Mouse (Mus musculus) forebrain, embryonic 12.5 days (tissue): ENCODE measurements around the gene Rbm4b. TPM values are rescaled to one million over a fixed set of nuclear protein-coding genes. Genes with fewer than 3 reads are reported as not detected.
A peak's percentile ranks its signal among the peaks of the same experiment; 100 is the strongest.

Experiments used
- ATAC-seq: fragments of 200-750 bp; cut with Nextera tagmentation; 2 replicates; pipeline ENCODE4 v1.8.0; 2017; ENCODE audit warnings: moderate TSS enrichment; ENCODE audit not compliant: low FRiP score
- H3K27ac ChIP-seq: fragments of 300-500 bp; sonication (generic); 2 replicates; pipeline ENCODE4 v1.5.1; 2016; ENCODE audit warnings: mild to moderate bottlenecking
- H3K27me3 ChIP-seq: fragments of 300-500 bp; sonication (generic); 2 replicates; pipeline ENCODE4 v1.6.1; 2016; ENCODE audit warnings: mild to moderate bottlenecking
- H3K36me3 ChIP-seq: fragments of 300-500 bp; sonication (generic); replicated peaks from 2 replicates; pipeline ENCODE4 v1.6.1; 2016; ENCODE audit warnings: mild to moderate bottlenecking
- H3K4me1 ChIP-seq: fragments of 300-500 bp; sonication (generic); 2 replicates; pipeline ENCODE4 v1.6.1; 2016
- H3K4me2 ChIP-seq: fragments of 300-500 bp; sonication (generic); 2 replicates; pipeline ENCODE4 v1.6.1; 2016; ENCODE audit warnings: mild to moderate bottlenecking, moderate library complexity
- H3K4me3 ChIP-seq: fragments of 300-500 bp; sonication (generic); replicated peaks from 2 replicates; pipeline ENCODE4 v1.5.1; 2016; ENCODE audit warnings: mild to moderate bottlenecking
- H3K9ac ChIP-seq: fragments of 300-500 bp; sonication (generic); 2 replicates; pipeline ENCODE4 v1.6.1; 2016; ENCODE audit warnings: mild to moderate bottlenecking
- H3K9me3 ChIP-seq: fragments of 300-500 bp; sonication (generic); 2 replicates; pipeline ENCODE4 v1.6.1; 2016
- WGBS: fragments of 180-500 bp; shearing (Covaris S2); methylation state at CpG from one replicate; pipeline ENCODE4 v1.1.7; 2016; 5-methylcytosine and 5-hydroxymethylcytosine counted together
- polyA plus RNA-seq: library from polyadenylated mRNA; unstranded; fragments of >200 nt; fragmentation: Nextera tagmentation; extraction: Ambion mirVana; gene quantifications from 2 replicates; pipeline ENCODE4 v1.2.1, GENCODE M21; 2016

Gene Rbm4b
- polyA plus RNA-seq, 1 experiment from 2014 or later: 151 TPM

DNA sequence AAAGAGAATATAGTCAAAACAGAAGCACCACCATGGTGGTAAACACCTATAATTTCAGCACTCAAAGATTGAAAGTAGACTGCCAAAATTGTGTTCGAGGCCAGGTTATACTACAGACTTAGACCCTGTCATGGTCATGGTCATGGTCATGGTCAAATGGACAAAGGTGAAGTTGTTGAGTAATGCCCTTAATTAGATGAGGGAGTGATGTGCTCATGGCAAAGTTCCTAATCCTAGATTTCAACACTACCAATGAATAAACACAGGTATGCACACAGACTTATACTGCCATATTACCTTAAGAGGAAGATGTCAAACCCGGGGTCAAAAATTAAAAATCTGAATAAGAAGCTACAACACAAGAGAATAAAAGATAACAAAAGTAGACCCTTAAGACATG is 30.0 kb downstream of the Rbm4b start:
- peaks cover 95% of the 10 kb centered on the region for H3K36me3 ChIP-seq
- ATAC-seq: no peak
- no peak overlapping the region for H3K4me3 ChIP-seq
- WGBS: 100% methylated on average over 2 of the region's 2 CpGs
- H3K27ac ChIP-seq: no peak overlapping the region
- H3K27me3 ChIP-seq: no peaks in the 10 kb centered on the region
- no peak overlapping the region for H3K4me2 ChIP-seq
- H3K9ac ChIP-seq: no peak overlapping the region
- H3K9me3 ChIP-seq: no peaks in the 10 kb centered on the region
- H3K4me1 ChIP-seq: peaks cover 30% of the 10 kb centered on the region

DNA sequence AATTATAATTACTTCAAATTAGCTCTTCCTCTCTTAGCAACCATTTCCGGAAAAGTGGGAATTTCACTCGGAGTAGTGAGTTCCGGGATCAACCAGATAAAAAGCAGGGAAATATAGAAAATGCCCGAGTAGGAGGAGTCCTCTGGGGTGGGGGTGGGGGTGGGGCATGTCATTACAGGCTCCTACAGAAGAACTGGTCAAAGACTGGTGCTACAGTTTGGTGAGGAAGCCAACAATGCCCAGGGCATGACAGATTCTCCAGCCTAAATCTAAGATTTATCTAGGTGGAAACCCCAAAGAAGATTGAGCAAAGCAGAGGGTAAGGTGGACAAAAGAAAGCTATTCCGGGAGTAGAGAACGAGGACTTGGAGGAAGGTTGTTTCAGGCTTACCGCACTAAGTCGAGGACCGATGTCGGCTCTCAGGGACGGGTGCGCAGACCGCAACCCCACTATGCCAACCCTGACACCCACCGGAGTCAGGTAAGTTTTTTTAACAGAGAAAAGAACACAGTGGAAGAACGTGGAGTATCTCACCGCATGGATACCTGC is 37.1 kb downstream of the Rbm4b start:
- H3K9me3 ChIP-seq: no peaks in the 10 kb centered on the region
- H3K27me3 ChIP-seq: no peaks in the 10 kb centered on the region
- peak overlapping the region; percentile 85 for H3K27ac ChIP-seq
- 3% methylated on average over 16 of the region's 16 CpGs for WGBS
- peak; percentile 52 for ATAC-seq
- H3K4me2 ChIP-seq: peak overlapping the region; percentile 68
- H3K4me3 ChIP-seq: peak overlapping the region; percentile 75
- H3K4me1 ChIP-seq: peaks cover 41% of the 10 kb centered on the region
- peaks cover 47% of the 10 kb centered on the region for H3K36me3 ChIP-seq
- H3K9ac ChIP-seq: peak overlapping the region; percentile 77

DNA sequence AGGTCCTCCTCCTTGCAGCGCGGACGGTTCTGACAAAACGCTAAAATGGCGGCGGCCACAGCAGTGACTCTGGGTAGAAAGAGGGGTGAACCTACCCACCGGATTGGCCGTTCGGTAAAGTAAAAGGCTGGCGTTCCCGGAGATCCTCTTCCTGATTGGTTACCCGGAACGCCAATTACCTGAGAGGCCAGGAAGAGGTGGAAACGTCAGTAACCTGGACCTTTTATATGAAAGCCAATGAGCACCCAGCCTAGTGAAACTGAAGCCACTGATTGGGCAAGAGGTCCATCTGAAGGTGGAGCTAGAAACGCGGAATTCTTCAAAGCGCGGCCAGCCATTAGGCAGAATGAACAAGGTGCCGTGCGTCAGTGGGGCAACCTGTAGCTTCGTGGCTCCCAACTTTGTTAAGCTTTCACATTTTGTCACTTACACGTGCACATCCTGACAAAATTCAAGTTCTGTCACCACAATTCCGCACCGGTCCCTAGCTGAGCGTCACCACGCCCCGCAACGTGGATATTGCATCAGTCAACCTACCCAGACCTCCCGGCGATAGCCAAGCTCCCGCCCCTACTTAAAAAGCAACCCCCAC is 37.6 kb downstream of the Rbm4b start, which contains the start of gene Rbm4:
TSS of gene Rbm4 (minus strand) at position 71 of the 592 bp plus-strand sequence.
- under 1% methylated on average over 31 of the region's 31 CpGs for WGBS
- peaks cover 48% of the 10 kb centered on the region for H3K36me3 ChIP-seq
- H3K4me3 ChIP-seq: peak within 1 kb of the TSS; percentile 75

DNA sequence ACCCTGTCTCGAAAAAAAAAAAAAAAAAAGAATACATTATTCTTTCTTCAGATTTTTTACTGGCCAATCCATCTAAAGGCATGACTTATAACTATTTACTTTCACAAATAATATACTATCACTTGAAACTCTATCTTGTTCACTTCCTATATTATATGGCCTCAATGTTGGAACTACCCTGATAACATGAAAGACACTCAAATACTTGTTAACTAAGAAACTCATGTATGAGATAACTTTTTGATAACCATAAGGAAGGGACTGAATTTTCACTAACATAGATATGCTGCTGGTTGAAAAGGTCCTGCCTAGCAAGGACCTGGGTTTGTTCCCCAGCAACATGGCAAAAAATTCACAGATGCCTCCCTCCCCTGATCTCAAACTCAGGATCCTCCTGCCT is 39.6 kb downstream of the Rbm4b start:
- no peak for ATAC-seq
- no peak overlapping the region for H3K4me2 ChIP-seq
- peaks cover 50% of the 10 kb centered on the region for H3K36me3 ChIP-seq
- no peak overlapping the region for H3K9ac ChIP-seq
- H3K4me1 ChIP-seq: peaks cover 24% of the 10 kb centered on the region
- 25% methylated on average over 1 of the region's 1 CpGs for WGBS
- H3K4me3 ChIP-seq: no peak overlapping the region
- H3K27ac ChIP-seq: no peak overlapping the region
- no peaks in the 10 kb centered on the region for H3K9me3 ChIP-seq
- H3K27me3 ChIP-seq: no peaks in the 10 kb centered on the region

More for the DNA sequence above, 37.6 kb downstream of the Rbm4b start, which contains the start of gene Rbm4:
- Histone ChIP-seq H3K9ac (peak within 1 kb of the TSS; percentile 77), H3K9me3 (no peaks in the 10 kb centered on the region), H3K4me2 (peak within 1 kb of the TSS; percentile 68), H3K27ac (peak within 1 kb of the TSS; percentile 85), H3K4me1 (peaks cover 37% of the 10 kb centered on the region), H3K27me3 (no peaks in the 10 kb centered on the region)
- peak; percentile 99 for ATAC-seq

DNA sequence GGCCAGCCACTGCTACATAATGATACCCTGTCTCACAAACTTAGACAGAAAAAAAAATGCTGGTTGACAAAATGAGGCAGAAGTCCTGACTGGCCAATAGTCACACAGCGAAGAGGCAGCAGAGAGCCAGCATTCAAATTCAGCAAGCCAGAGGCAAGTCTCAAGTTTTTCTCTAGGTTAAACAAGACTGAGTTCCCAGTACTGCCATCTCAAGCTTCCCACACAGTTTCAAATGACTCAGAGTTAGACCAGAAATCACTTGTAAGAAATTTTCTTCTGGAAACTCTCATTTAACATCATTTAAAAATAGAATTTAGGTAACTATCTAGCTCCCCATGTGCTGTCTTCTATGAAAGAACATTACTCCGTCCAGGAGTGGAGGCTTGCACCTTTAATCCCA is 41.5 kb downstream of the Rbm4b start:
- 93% methylated on average over 2 of the region's 2 CpGs for WGBS
- no peak for ATAC-seq
- Histone ChIP-seq H3K27me3 (no peaks in the 10 kb centered on the region), H3K36me3 (peaks cover 56% of the 10 kb centered on the region), H3K4me1 (peaks cover 9% of the 10 kb centered on the region), H3K4me2 (no peak overlapping the region), H3K4me3 (no peak overlapping the region), H3K9me3 (no peaks in the 10 kb centered on the region), H3K9ac (no peak overlapping the region), H3K27ac (no peak overlapping the region)

DNA sequence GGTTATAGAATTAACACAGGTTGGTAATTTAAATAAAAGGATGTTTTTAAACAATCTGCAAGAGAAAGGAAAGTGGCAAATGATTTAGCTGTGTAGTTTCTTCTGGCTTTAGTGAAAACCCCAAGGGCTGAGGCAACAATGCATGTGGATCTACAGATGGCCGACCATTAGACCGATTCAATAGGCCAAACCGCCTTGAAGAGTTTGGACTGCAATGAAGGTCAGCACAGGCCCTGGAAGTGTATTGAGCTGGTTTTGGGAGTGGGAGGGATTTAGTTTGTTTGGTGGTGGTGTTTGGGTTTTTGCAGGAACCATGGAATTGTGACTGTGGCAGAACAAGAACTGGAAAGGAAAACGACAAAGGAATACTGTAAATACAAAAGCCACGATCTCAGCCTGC is 42.8 kb downstream of the Rbm4b start:
- Histone ChIP-seq H3K4me3 (no peak overlapping the region), H3K4me2 (no peak overlapping the region), H3K27me3 (no peaks in the 10 kb centered on the region), H3K4me1 (peaks cover 7% of the 10 kb centered on the region), H3K9me3 (no peaks in the 10 kb centered on the region), H3K36me3 (peaks cover 67% of the 10 kb centered on the region), H3K9ac (no peak overlapping the region), H3K27ac (no peak overlapping the region)
- no peak for ATAC-seq
- 89% methylated on average over 5 of the region's 5 CpGs for WGBS

DNA sequence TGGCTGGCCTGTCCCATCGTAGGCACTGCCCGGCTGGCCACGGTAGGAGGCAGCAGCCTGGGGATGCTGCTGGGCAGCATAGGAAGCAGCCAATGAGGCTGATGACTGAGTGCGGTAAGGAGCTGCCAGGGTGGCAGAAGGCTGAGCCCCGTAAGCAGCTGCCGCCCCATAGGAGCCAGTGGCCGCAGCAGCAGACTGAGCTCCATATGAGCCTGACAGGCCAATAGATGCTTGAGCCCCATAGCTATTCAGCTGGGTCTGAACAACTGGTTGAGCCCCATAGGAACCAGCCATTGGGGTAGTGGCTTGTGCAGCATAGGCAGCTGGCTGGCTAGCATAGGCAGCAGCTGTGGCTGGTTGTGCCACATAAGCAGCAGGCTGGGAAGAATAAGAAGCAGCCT is 46.4 kb downstream of the Rbm4b start:
- Histone ChIP-seq H3K4me3 (no peak overlapping the region), H3K27ac (no peak overlapping the region), H3K4me2 (no peak overlapping the region), H3K4me1 (0 out of 2 replicates have a peak, but pooled peaks cover 4% of the 10 kb centered on the region), H3K9me3 (no peaks in the 10 kb centered on the region), H3K36me3 (peaks cover 68% of the 10 kb centered on the region), H3K9ac (no peak overlapping the region), H3K27me3 (no peaks in the 10 kb centered on the region)
- 95% methylated on average over 7 of the region's 7 CpGs for WGBS
- no peak for ATAC-seq

DNA sequence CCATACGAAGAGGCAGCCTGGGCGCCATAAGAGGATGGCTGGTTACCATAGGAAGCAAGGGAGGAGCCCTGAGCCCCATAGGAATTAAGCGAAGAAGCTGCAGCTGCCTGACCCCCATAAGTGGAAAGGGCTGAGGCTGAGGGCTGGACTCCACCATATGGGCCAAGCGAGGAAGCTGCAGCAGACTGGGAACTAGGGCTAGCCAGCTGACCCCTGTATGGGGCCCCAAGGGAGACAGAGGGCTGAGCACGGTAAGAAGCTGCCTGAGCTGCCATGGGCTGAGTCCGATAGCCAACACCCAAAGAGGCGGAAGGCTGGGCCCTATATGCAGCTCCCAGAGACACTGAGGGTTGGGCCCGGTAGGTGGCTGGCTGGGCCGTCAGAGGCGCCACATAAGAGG is 47.0 kb downstream of the Rbm4b start:
- Histone ChIP-seq H3K27ac (no peak overlapping the region), H3K4me2 (no peak overlapping the region), H3K27me3 (no peaks in the 10 kb centered on the region), H3K9ac (no peak overlapping the region), H3K9me3 (no peaks in the 10 kb centered on the region), H3K4me1 (peaks cover 8% of the 10 kb centered on the region), H3K4me3 (no peak overlapping the region), H3K36me3 (peaks cover 62% of the 10 kb centered on the region)
- WGBS: 87% methylated on average over 10 of the region's 10 CpGs
- no peak for ATAC-seq

DNA sequence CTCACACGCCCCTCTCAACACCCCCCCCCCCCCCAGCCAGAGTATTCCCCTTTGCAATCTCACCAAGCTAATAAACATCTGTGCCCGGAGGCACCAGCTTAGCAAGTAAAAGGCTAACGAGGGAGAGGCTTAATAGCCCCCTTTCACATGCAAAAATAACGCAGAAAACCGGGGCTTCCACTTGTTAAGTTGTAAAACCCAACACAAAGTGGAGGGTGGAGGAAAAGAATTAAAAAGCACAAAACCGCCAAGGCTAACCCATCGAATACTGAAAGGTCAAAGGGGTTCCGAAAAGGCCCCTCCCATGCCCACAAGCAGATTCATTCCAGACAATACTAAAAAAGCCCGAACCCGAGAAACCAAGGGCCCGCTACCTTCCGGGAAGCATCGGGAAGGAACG is 54.0 kb downstream of the Rbm4b start:
- WGBS: under 1% methylated on average over 14 of the region's 14 CpGs
- Histone ChIP-seq H3K27ac (peak overlapping the region; percentile 95; the same call in 1 of the 2 replicates), H3K9ac (peak overlapping the region; percentile 70), H3K4me3 (peak overlapping the region; percentile 82), H3K27me3 (no peaks in the 10 kb centered on the region), H3K9me3 (peaks cover under 1% of the 10 kb centered on the region; the same call in 1 of the 2 replicates), H3K4me2 (peak overlapping the region; percentile 90), H3K4me1 (peaks cover 26% of the 10 kb centered on the region), H3K36me3 (peaks cover 5% of the 10 kb centered on the region)
- ATAC-seq: no peak

DNA sequence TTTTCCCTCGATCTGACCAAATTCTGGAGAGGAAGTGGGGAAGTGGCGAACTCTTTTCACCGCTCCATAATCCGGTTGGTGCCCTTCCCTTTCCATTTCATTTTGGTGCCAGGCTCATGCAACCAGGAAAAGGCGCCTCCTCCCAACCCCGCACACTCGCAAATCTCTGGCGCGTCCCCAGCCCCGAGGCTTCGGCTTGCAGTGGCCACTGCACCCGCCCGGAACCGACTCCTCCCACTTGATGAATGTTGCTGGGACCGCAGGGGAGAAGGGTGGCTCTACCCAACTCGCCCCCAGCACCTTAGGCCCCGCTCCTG is 54.4 kb downstream of the Rbm4b start:
- H3K27ac ChIP-seq: peak overlapping the region; percentile 95
- H3K9ac ChIP-seq: peak overlapping the region; percentile 70
- H3K4me2 ChIP-seq: peak overlapping the region; percentile 90
- no peak for ATAC-seq
- H3K9me3 ChIP-seq: peaks cover 2% of the 10 kb centered on the region; the same call in 1 of the 2 replicates
- no peaks in the 10 kb centered on the region for H3K27me3 ChIP-seq
- peak overlapping the region; percentile 82 for H3K4me3 ChIP-seq
- WGBS: under 1% methylated on average over 17 of the region's 17 CpGs
- H3K36me3 ChIP-seq: peaks cover 5% of the 10 kb centered on the region
- peaks cover 26% of the 10 kb centered on the region for H3K4me1 ChIP-seq

DNA sequence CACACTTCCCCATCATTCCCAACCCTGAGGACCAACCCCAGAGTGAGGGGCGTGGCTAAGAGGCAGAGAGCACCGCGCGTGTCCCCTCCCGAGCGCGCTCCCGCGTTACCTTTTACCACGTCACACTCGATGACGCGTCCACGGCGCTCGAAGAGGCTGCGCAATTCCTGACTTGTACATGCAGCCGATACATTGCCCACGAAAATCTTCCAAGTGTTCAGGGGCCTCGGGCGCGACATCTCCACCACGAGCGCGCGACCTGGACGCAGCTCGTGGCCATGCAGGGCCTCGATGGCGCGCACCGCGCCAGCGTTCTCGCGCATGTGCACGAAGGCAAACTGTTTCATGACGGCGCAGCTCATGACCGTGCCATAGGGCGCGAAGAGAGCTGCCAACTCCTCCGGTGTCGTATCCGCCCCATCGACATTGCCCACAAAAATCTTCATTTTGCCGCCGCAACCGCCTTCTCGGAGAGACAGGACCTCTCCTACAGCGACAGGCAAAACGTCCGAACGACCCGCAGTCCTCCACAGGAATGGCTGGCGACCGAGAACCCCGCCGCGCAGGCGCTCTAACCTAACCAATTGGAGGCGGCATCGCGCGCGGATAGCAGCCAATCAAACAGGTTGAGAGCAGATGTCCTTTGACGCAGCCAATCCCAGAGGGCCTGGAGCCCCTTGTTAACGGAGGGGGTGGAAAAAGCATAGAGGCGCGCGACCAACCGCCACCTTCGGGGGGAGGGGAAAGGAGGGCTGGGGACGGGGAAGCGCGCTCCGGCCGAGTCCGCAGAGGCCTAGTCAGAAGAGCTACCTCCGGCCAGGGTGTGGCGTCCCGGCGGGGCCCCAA is 55.0 kb downstream of the Rbm4b start, which contains the start of the genes Gm21992 and Rbm14:
TSS of gene Gm21992 (minus strand) at position 550 of the 846 bp plus-strand sequence.
TSS of gene Rbm14 (minus strand) at position 572 of the 846 bp plus-strand sequence.
- peak; percentile 98 for ATAC-seq
- Histone ChIP-seq H3K27ac (peak within 1 kb of the TSS; percentile 95), H3K4me2 (peak within 1 kb of the TSS; percentile 90), H3K9ac (peak within 1 kb of the TSS; percentile 70), H3K27me3 (no peaks in the 10 kb centered on the region), H3K4me3 (peak within 1 kb of the TSS; percentile 82), H3K4me1 (peaks cover 26% of the 10 kb centered on the region), H3K9me3 (peaks cover 2% of the 10 kb centered on the region; the same call in 1 of the 2 replicates), H3K36me3 (peaks cover 2% of the 10 kb centered on the region)
- WGBS: under 1% methylated on average over 83 of the region's 83 CpGs

DNA sequence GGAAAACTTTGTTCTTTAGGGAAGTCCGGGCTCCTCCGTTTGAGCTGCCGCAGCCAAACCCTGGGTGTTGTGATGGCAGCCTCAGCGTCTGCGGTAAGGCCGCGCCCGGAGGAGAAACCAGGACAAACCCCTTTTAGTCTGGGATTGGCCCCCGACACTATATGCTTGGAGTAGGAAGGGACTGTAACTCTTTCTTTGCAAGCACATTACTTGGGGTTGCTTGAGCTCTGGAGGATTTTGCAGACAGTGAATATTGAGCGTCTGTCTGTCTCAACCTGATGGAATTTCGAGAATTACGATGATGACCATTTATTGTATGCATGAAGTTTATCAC is 55.6 kb downstream of the Rbm4b start:
- peaks cover 2% of the 10 kb centered on the region; the same call in 1 of the 2 replicates for H3K9me3 ChIP-seq
- H3K4me1 ChIP-seq: peaks cover 26% of the 10 kb centered on the region
- H3K4me2 ChIP-seq: peak overlapping the region; percentile 90
- H3K27ac ChIP-seq: peak overlapping the region; percentile 95
- 6% methylated on average over 12 of the region's 12 CpGs for WGBS
- peak overlapping the region; percentile 82 for H3K4me3 ChIP-seq
- peak overlapping the region; percentile 70 for H3K9ac ChIP-seq
- H3K36me3 ChIP-seq: no peaks in the 10 kb centered on the region
- no peaks in the 10 kb centered on the region for H3K27me3 ChIP-seq
- ATAC-seq: peak; percentile 37
